Mouse (Mus musculus): ENCODE measurements around the gene 1190002N15Rik.

DNA sequence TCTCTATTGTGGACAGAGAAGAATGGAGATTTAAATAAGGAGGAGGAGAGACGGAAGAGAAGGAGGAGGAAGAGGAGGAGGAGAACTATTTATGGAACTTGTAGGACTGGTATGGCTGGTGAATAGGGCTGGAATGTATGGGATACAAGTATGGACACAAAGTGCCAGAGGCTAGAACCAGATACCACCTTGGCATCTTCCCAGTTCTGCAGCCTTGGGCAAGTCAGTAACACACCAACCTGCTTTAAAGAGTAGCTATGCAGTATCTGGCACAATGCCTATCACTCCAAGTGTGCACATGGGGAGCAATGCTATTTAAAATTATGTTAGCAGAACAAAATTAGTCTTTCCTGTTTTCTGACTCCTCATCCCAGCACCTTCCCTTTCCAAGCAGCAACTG lies 30.9 kb downstream of the 1190002N15Rik start:
- no peak for TF ChIP-seq POLR2A (IDR thresholded peaks at IDR 0.05; ENCODE audit: low read depth, low read length)
- no peak for TF ChIP-seq CTCF (conservative IDR thresholded peaks at IDR 0.05 in 1 of 2, IDR thresholded peaks at IDR 0.05 in 1 of 2; ENCODE audit: low read depth in 2 of 2, low read length in 2 of 2)
- no peak for TF ChIP-seq USF2 (conservative IDR thresholded peaks at IDR 0.05; ENCODE audit: low read depth, low read length)
- no peak for TF ChIP-seq JUND (conservative IDR thresholded peaks at IDR 0.05; ENCODE audit: low read depth, low read length)
- TF ChIP-seq NRF1 (IDR thresholded peaks at IDR 0.05; ENCODE audit: low read depth, low read length) = no peak
- TF ChIP-seq HCFC1 (IDR thresholded peaks at IDR 0.05; ENCODE audit: low read depth, low read length) = no peak
- no peak for TF ChIP-seq ZC3H11A (IDR thresholded peaks at IDR 0.05; ENCODE audit: low read depth, low read length)
